Mouse (Mus musculus): ENCODE results near the gene Fam69b. TPM values are rescaled to one million over a fixed set of nuclear protein-coding genes. Genes with fewer than 3 reads are reported as not detected.
A peak's percentile ranks its signal among the peaks of the same experiment; 100 is the strongest.

Fam69b gene
- polyA plus RNA-seq, 1 experiment, result 5.3 TPM

DNA sequence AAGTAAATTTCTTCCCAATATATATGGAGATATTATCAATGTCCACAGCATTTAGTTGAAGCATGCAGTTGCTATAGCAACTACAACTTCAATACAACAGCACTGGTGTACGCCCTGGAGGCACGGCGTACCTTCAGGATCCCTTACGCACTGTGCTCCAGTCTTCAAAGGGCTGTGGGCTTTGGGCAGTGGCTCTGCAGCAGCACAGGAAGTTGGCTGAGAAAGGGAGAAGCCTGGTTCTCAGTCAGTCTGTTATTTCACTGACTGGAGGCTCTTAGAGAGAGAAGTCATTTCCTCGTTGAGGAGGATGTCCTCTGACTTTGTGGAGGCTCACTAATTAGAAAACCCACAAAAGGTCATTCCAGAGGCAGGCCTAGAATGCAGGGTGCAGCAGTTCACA lies 5.3 kb upstream of the Fam69b start:
- Histone ChIP-seq H3K9me3 (replicated peaks; ENCODE audit: control insufficient read depth, insufficient read depth, low read length, poor library complexity, severe bottlenecking) (no peaks in the 10 kb centered on the region), H3K27me3 (ENCODE audit: control insufficient read depth, insufficient read depth, low read length, poor library complexity, severe bottlenecking) (no peaks in the 10 kb centered on the region), H3K9ac (ENCODE audit: low read depth, poor library complexity, severe bottlenecking) (no peak overlapping the region), H3K27ac (ENCODE audit: insufficient read depth, low read length) (no peak overlapping the region), H3K4me3 (ENCODE audit: low read depth, low read length) (no peak overlapping the region), H3K4me1 (ENCODE audit: control insufficient read depth, insufficient read depth, low read length) (no peaks in the 10 kb centered on the region), H3K36me3 (ENCODE audit: control insufficient read depth, insufficient read depth, low read length, poor library complexity, severe bottlenecking) (no peaks in the 10 kb centered on the region)
- TF ChIP-seq EP300 (IDR thresholded peaks at IDR 0.05; ENCODE audit: insufficient read depth, low read depth, low read length), result no peak
- TF ChIP-seq POLR2A (IDR thresholded peaks at IDR 0.05; ENCODE audit: insufficient read depth, low read length), result no peak
- TF ChIP-seq CTCF (IDR thresholded peaks at IDR 0.05; ENCODE audit: low read depth, low read length), result no peak

DNA sequence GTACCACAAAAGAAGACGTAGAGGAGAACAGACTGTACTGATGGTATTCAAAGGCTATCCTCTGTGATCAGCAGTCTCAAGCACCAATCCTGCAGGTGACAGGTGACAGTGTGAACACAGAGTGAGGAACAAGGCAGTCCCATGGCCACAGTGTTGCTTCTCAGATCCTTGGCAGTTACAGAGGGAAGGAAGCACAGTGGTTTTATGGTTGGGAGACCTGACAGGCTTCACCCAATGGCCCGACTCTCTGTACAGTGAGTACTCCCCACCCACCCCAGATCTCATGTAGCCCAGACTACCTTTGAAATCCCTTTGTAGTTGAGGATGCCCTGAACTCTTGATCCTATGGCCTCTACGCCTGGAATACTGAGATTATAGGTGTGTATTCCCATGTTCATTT lies 2.8 kb upstream of the Fam69b start:
- Histone ChIP-seq H3K4me3 (ENCODE audit: low read depth, low read length) (no peak overlapping the region), H3K4me1 (ENCODE audit: control insufficient read depth, insufficient read depth, low read length) (no peaks in the 10 kb centered on the region), H3K9me3 (replicated peaks; ENCODE audit: control insufficient read depth, insufficient read depth, low read length, poor library complexity, severe bottlenecking) (no peaks in the 10 kb centered on the region), H3K36me3 (ENCODE audit: control insufficient read depth, insufficient read depth, low read length, poor library complexity, severe bottlenecking) (no peaks in the 10 kb centered on the region), H3K9ac (ENCODE audit: low read depth, poor library complexity, severe bottlenecking) (no peak overlapping the region), H3K27me3 (ENCODE audit: control insufficient read depth, insufficient read depth, low read length, poor library complexity, severe bottlenecking) (no peaks in the 10 kb centered on the region), H3K27ac (ENCODE audit: insufficient read depth, low read length) (no peak overlapping the region)
- TF ChIP-seq EP300 (IDR thresholded peaks at IDR 0.05; ENCODE audit: insufficient read depth, low read depth, low read length), result no peak
- no peak for TF ChIP-seq CTCF (IDR thresholded peaks at IDR 0.05; ENCODE audit: low read depth, low read length)
- no peak for TF ChIP-seq POLR2A (IDR thresholded peaks at IDR 0.05; ENCODE audit: insufficient read depth, low read length)

DNA sequence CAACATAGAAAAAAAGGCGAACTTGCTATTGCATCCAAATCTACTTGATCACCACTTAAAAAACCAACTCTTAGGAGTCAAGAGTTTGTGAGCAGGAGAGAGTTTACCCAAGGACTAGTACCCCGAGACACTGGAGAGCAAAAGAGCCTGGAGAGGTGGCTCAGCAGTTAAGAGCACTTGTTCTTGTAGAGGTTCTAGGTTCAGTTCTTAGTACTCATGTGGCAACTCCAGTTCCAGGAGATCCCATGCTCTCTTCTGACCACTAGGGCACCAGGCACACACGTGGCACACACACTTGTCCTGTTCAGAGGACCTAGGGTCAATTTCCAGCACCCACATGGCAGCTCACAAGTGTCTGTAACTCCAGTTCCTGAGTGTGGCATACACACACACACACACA lies 2.2 kb upstream of the Fam69b start:
- H3K4me1 ChIP-seq (ENCODE audit: control insufficient read depth, insufficient read depth, low read length), result no peaks in the 10 kb centered on the region
- no peak overlapping the region for H3K9ac ChIP-seq (ENCODE audit: low read depth, poor library complexity, severe bottlenecking)
- H3K36me3 ChIP-seq (ENCODE audit: control insufficient read depth, insufficient read depth, low read length, poor library complexity, severe bottlenecking), result no peaks in the 10 kb centered on the region
- H3K9me3 ChIP-seq (replicated peaks; ENCODE audit: control insufficient read depth, insufficient read depth, low read length, poor library complexity, severe bottlenecking), result no peaks in the 10 kb centered on the region
- no peak overlapping the region for H3K27ac ChIP-seq (ENCODE audit: insufficient read depth, low read length)
- TF ChIP-seq CTCF (IDR thresholded peaks at IDR 0.05; ENCODE audit: low read depth, low read length) (no peak), POLR2A (IDR thresholded peaks at IDR 0.05; ENCODE audit: insufficient read depth, low read length) (no peak), EP300 (IDR thresholded peaks at IDR 0.05; ENCODE audit: insufficient read depth, low read depth, low read length) (no peak)
- H3K27me3 ChIP-seq (ENCODE audit: control insufficient read depth, insufficient read depth, low read length, poor library complexity, severe bottlenecking), result no peaks in the 10 kb centered on the region
- no peak overlapping the region for H3K4me3 ChIP-seq (ENCODE audit: low read depth, low read length)

DNA sequence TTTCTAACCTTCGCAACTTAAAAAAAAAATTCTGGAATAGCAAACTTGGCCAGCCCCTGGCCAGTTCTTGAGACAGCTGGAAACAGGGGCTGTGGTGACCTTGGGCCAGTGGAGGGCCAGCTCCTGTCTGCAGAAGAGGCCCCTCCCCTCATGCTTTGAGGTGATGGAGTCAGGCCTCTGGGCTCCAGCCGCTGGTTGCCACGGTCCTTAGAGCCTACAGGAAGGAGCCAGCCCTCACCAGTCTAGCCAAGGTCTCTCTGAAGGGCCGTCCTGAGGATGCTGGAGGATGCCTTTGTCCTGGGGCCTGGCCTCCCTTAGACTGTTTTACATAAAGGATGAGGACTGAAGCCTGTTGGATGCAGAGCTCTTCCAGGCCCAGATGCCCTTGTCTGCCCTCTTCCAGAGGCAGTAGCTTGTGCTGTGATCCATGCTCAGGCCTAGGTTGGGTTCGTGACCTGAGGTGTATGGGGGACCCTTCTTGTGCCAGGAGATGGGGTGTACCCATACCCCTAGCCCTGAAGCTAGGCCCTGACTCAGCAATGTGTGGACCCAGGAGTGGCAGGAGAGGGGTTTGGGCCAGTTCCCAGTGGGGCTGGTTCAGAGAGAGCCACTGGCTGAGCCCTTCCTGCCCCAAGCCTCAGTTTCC lies 658 bp downstream of the Fam69b start:
- no peaks in the 10 kb centered on the region for H3K9me3 ChIP-seq (replicated peaks; ENCODE audit: control insufficient read depth, insufficient read depth, low read length, poor library complexity, severe bottlenecking)
- H3K4me3 ChIP-seq (ENCODE audit: low read depth, low read length), result peak overlapping the region; percentile 51
- TF ChIP-seq EP300 (IDR thresholded peaks at IDR 0.05; ENCODE audit: insufficient read depth, low read depth, low read length), result no peak
- TF ChIP-seq POLR2A (IDR thresholded peaks at IDR 0.05; ENCODE audit: insufficient read depth, low read length), result no peak
- TF ChIP-seq CTCF (IDR thresholded peaks at IDR 0.05; ENCODE audit: low read depth, low read length), result no peak
- peak overlapping the region; percentile 56 for H3K9ac ChIP-seq (ENCODE audit: low read depth, poor library complexity, severe bottlenecking)
- H3K27me3 ChIP-seq (ENCODE audit: control insufficient read depth, insufficient read depth, low read length, poor library complexity, severe bottlenecking), result no peaks in the 10 kb centered on the region
- H3K27ac ChIP-seq (ENCODE audit: insufficient read depth, low read length), result no peak overlapping the region
- no peaks in the 10 kb centered on the region for H3K4me1 ChIP-seq (ENCODE audit: control insufficient read depth, insufficient read depth, low read length)
- no peaks in the 10 kb centered on the region for H3K36me3 ChIP-seq (ENCODE audit: control insufficient read depth, insufficient read depth, low read length, poor library complexity, severe bottlenecking)

DNA sequence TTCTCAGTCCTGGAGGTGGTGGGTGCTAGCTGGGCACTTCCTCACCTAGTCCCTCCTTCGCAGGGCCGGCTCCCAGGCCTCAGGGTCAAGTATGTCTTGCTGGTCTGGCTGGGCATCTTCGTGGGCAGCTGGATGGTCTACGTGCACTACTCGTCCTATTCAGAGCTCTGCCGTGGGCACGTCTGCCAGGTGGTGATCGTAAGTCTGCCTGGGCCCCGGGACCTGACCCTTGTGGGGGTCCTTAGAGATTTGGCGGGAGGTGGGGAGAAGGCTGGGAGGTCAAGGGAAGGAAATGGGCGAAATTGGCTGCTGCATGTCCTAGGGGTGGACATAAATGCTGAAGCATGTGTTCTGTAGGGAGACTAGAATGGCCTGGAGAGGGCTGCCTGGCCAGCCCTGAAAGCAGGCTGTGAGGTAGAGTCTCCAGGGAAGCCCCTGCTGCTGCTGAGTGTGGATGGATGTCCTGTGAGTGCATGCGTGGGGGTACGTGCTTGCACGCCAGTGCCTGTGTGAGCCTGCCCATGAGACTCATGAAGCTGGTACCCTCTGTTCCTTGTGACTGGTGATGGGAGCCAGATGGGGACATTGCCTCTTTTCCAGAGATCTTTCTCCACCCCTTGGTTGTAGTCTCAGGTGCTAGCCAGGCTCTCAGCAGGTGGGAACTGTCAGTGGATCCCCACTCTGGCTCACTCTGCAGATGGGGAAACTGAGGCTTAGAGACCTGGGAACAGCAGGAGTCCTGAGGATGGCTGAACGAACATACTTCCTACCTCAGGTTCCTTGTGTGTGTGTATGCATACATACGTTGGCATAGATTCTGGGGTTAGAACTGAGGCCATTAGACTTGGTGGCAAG lies 4.5 kb downstream of the Fam69b start:
- no peaks in the 10 kb centered on the region for H3K4me1 ChIP-seq (ENCODE audit: control insufficient read depth, insufficient read depth, low read length)
- no peaks in the 10 kb centered on the region for H3K9me3 ChIP-seq (replicated peaks; ENCODE audit: control insufficient read depth, insufficient read depth, low read length, poor library complexity, severe bottlenecking)
- peaks cover 16% of the 10 kb centered on the region for H3K36me3 ChIP-seq (ENCODE audit: control insufficient read depth, insufficient read depth, low read length, poor library complexity, severe bottlenecking)
- no peaks in the 10 kb centered on the region for H3K27me3 ChIP-seq (ENCODE audit: control insufficient read depth, insufficient read depth, low read length, poor library complexity, severe bottlenecking)
- no peak overlapping the region for H3K4me3 ChIP-seq (ENCODE audit: low read depth, low read length)
- TF ChIP-seq POLR2A (IDR thresholded peaks at IDR 0.05; ENCODE audit: insufficient read depth, low read length), result no peak
- no peak for TF ChIP-seq CTCF (IDR thresholded peaks at IDR 0.05; ENCODE audit: low read depth, low read length)
- no peak for TF ChIP-seq EP300 (IDR thresholded peaks at IDR 0.05; ENCODE audit: insufficient read depth, low read depth, low read length)
- H3K9ac ChIP-seq (ENCODE audit: low read depth, poor library complexity, severe bottlenecking), result no peak overlapping the region
- H3K27ac ChIP-seq (ENCODE audit: insufficient read depth, low read length), result no peak overlapping the region
